Mouse (Mus musculus): ENCODE data around the gene Epb41l2. TPM values are rescaled to one million over a fixed set of nuclear protein-coding genes. Genes with fewer than 3 reads are reported as not detected.

Gene Epb41l2
- 104 and 105 TPM in 2 replicates for polyA plus RNA-seq (2014; fragmentation: Nextera tagmentation; extraction: Ambion mirVana)

DNA sequence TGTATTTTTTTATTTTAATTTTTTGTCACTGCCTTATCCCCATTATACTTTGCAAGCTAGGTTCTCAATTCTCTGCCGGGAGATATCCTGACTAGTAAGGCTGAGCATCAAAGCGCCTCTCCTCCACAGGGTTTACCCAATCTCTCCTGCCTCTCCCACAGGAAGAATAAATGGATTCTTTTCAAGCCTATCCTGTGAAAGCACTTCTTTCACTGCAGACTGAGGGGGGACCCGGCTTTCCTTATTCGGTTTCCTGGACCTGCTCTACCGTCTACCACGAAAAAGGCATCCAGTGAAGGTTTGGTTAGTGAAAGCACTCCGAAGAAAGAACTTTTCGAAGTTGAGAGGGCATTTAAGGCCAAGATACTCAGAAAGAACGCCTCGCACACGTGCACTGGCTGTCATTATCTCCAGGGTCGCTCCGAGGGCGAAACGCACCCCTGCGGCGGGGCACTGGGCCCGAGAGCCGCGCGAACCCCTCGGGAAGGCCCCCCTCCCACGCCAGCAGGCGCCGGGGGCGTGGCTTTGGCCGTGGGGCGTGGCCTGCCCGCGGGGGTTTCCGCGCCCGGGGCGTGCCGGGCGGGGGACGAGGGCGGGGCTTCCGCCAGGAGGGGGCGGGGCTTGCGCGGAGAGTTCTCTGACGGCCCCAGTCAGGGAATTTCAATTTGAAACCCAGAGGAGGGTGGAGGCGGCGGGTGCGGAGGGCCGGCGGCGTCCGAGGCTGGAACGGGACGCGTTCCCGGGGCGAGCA lies at the start of gene Epb41l2:
Gene Epb41l2, plus strand, starts transcription at position 591 of the 751 bp plus-strand sequence.
- no peak for TF ChIP-seq CTCF (IDR thresholded peaks at IDR 0.05; ENCODE audit: low read depth)
- Histone ChIP-seq H3K27me3 (ENCODE audit: insufficient read depth, low read length) (no peaks in the 10 kb centered on the region), H3K4me3 (ENCODE audit: low read depth, low read length) (peak within 1 kb of the TSS; percentile 89), H3K27ac (ENCODE audit: low read depth) (peak within 1 kb of the TSS; percentile 87), H3K4me2 (peak within 1 kb of the TSS; percentile 77), H3K9me3 (ENCODE audit: low read depth, low read length) (no peaks in the 10 kb centered on the region), H3K36me3 (ENCODE audit: insufficient read depth) (no peaks in the 10 kb centered on the region), H3K9ac (peak within 1 kb of the TSS; percentile 92), H3K4me1 (ENCODE audit: insufficient read depth) (peaks cover 14% of the 10 kb centered on the region; the same call in 1 of the 2 replicates)
- ATAC-seq (ENCODE audit: insufficient read depth) = peak; percentile 94
- peak; percentile 94 for DNase-seq
- under 1% methylated on average over 47 of the region's 55 CpGs for WGBS

DNA sequence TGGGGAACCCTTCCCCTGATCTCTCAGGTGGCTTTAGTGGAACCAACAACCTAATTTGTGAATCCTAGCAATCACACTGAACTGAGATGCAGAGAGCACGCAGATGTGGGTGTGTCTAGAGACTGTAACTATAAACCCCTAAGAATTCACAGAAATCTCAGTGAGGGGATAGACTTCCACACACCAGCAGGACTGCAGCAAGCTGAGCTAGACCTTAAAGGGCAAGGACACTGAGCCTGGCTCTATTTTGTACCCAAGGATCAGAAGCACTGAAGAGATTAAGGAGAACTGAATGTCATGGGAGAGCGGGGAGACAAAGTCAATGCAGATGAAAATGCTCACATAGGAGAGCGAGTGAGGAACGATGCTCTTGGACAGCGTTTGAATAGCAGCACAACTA lies 49.6 kb upstream of the Epb41l2 start:
- Histone ChIP-seq H3K27ac (ENCODE audit: low read depth) (no peak overlapping the region), H3K4me1 (ENCODE audit: insufficient read depth) (no peaks in the 10 kb centered on the region), H3K9me3 (ENCODE audit: low read depth, low read length) (no peaks in the 10 kb centered on the region), H3K4me2 (no peak overlapping the region), H3K27me3 (ENCODE audit: insufficient read depth, low read length) (no peaks in the 10 kb centered on the region), H3K36me3 (ENCODE audit: insufficient read depth) (no peaks in the 10 kb centered on the region), H3K9ac (no peak overlapping the region), H3K4me3 (ENCODE audit: low read depth, low read length) (no peak overlapping the region)
- WGBS = 90% methylated on average over 5 of the region's 5 CpGs
- ATAC-seq (ENCODE audit: insufficient read depth) (no peak), DNase-seq (no peak)
- TF ChIP-seq CTCF (IDR thresholded peaks at IDR 0.05; ENCODE audit: low read depth) = no peak

DNA sequence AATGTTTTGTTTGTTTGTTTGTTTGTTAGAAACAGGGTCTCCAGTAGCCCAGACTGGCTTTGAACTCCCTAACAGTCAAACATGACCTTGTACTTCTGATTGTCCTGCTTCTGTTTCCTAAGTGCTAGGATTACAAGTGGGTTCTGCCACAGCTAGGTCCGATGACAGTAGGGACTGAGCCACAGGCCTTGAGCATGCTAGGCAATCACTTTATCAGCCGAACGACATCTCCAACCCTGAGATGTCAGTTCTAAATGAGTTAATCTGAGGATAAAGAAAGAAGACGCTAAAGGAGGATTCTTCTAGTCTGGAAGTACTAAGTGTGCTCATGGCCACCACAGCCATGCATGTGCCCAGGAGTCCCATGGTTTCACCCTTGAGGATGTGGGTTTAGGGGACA lies 48.9 kb upstream of the Epb41l2 start:
- H3K4me2 ChIP-seq = no peak overlapping the region
- TF ChIP-seq CTCF (IDR thresholded peaks at IDR 0.05; ENCODE audit: low read depth) = no peak
- WGBS = 80% methylated on average over 4 of the region's 4 CpGs
- H3K9me3 ChIP-seq (ENCODE audit: low read depth, low read length) = no peaks in the 10 kb centered on the region
- no peak overlapping the region for H3K9ac ChIP-seq
- H3K27ac ChIP-seq (ENCODE audit: low read depth) = no peak overlapping the region
- H3K4me3 ChIP-seq (ENCODE audit: low read depth, low read length) = no peak overlapping the region
- DNase-seq (no peak), ATAC-seq (ENCODE audit: insufficient read depth) (no peak)
- no peaks in the 10 kb centered on the region for H3K27me3 ChIP-seq (ENCODE audit: insufficient read depth, low read length)
- H3K4me1 ChIP-seq (ENCODE audit: insufficient read depth) = no peaks in the 10 kb centered on the region
- H3K36me3 ChIP-seq (ENCODE audit: insufficient read depth) = no peaks in the 10 kb centered on the region

DNA sequence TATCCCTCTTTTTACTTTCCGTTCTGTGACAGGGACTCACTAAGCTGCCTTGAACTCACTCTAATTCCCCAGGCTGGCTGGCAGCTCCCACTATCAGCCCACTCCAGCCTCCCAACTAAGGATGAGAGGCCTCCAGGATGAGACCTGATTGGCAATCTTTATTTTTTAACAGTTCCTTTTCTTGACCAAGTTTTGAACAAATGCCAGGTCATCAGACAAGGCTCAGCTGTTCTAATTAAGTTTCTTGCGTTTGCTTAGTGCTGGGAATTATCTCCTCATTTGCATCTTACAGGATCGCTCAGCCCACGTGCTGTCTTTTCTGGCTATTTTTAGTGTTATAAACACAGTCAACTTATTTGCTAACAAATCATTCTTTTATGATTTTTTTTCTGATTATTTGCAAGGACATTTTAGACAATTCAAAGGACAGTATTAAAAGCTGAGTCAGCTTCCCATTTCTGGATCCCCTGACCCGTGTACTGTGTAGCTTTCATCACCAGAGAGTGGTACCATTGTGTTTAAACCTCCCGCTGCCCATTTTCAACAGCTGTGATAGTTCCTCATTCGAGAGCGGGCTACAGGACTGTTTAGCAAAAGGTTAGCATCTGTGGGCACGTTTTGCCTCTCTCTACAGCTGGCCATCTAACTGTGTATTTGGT lies 47.9 kb upstream of the Epb41l2 start:
- H3K27ac ChIP-seq (ENCODE audit: low read depth) = no peak overlapping the region
- TF ChIP-seq CTCF (IDR thresholded peaks at IDR 0.05; ENCODE audit: low read depth) = no peak
- H3K27me3 ChIP-seq (ENCODE audit: insufficient read depth, low read length) = no peaks in the 10 kb centered on the region
- no peak overlapping the region for H3K4me3 ChIP-seq (ENCODE audit: low read depth, low read length)
- DNase-seq (peak; percentile 43), ATAC-seq (ENCODE audit: insufficient read depth) (0 out of 2 replicates have a peak, but pooled peaks have one; percentile 31)
- H3K4me2 ChIP-seq = no peak overlapping the region
- no peak overlapping the region for H3K9ac ChIP-seq
- WGBS = 53% methylated on average over 9 of the region's 9 CpGs
- no peaks in the 10 kb centered on the region for H3K9me3 ChIP-seq (ENCODE audit: low read depth, low read length)
- no peaks in the 10 kb centered on the region for H3K36me3 ChIP-seq (ENCODE audit: insufficient read depth)
- no peaks in the 10 kb centered on the region for H3K4me1 ChIP-seq (ENCODE audit: insufficient read depth)

GRCm38 (mm10) chr10:25313856-25314584 lies 45.6 kb upstream of the Epb41l2 start:
- no peak for TF ChIP-seq CTCF (IDR thresholded peaks at IDR 0.05; ENCODE audit: low read depth)
- Histone ChIP-seq H3K36me3 (ENCODE audit: insufficient read depth) (no peaks in the 10 kb centered on the region), H3K4me1 (ENCODE audit: insufficient read depth) (no peaks in the 10 kb centered on the region), H3K27me3 (ENCODE audit: insufficient read depth, low read length) (no peaks in the 10 kb centered on the region), H3K4me2 (peak overlapping the region; percentile 29), H3K4me3 (ENCODE audit: low read depth, low read length) (no peak overlapping the region), H3K9me3 (ENCODE audit: low read depth, low read length) (no peaks in the 10 kb centered on the region), H3K27ac (ENCODE audit: low read depth) (no peak overlapping the region), H3K9ac (0 out of 2 replicates have a peak overlapping the region, but pooled peaks have one; percentile 3)
- DNase-seq (no peak), ATAC-seq (ENCODE audit: insufficient read depth) (no peak)
- 17% methylated on average over 17 of the region's 17 CpGs for WGBS

DNA sequence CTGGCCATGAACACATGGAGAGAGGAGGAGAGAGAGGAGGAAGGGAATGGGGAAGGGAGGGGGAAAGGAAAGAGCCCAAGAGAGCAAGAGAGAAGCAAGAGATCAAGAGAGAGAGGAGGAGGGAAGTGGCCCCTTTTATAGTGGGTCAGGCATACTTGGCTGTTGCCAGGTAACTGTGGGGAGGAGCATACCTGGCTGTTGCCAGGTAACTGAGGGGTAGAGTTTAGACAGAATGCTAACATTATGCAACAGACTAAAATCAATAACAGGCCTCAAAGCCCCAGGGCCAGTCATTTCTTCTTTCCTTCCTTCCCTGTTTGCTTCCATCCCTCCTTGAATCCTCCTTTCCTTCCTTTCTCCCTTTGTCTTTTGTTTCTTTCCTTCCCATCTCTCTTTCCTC lies 41.9 kb upstream of the Epb41l2 start:
- H3K9me3 ChIP-seq (ENCODE audit: low read depth, low read length) = no peaks in the 10 kb centered on the region
- DNase-seq (peak; percentile 35), ATAC-seq (ENCODE audit: insufficient read depth) (peak; percentile 35; the same call in 1 of the 2 replicates)
- TF ChIP-seq CTCF (IDR thresholded peaks at IDR 0.05; ENCODE audit: low read depth) = no peak
- H3K9ac ChIP-seq = no peak overlapping the region
- no peak overlapping the region for H3K4me2 ChIP-seq
- no peaks in the 10 kb centered on the region for H3K4me1 ChIP-seq (ENCODE audit: insufficient read depth)
- H3K27me3 ChIP-seq (ENCODE audit: insufficient read depth, low read length) = no peaks in the 10 kb centered on the region
- no peaks in the 10 kb centered on the region for H3K36me3 ChIP-seq (ENCODE audit: insufficient read depth)
- H3K27ac ChIP-seq (ENCODE audit: low read depth) = no peak overlapping the region
- H3K4me3 ChIP-seq (ENCODE audit: low read depth, low read length) = no peak overlapping the region

DNA sequence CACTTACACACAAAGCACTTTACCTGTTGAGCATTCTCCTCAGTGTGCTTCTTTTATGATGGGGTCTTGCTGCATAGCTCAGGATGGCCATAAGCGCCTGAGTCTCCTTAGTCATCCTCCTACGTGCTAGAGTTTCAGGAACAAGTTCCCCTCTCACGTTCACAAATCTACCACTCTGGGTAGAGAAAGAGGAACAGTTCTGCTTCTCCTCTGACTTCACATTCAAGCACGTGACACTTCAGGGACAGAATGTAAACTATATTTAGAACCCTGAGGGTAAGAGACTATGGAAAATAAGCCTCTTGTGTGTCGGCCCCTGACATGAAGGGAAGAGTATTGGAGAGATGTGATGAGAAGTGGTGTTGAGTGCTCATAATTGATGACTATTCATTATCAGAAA lies 41.2 kb upstream of the Epb41l2 start:
- TF ChIP-seq CTCF (IDR thresholded peaks at IDR 0.05; ENCODE audit: low read depth) = no peak
- H3K4me1 ChIP-seq (ENCODE audit: insufficient read depth) = no peaks in the 10 kb centered on the region
- H3K27me3 ChIP-seq (ENCODE audit: insufficient read depth, low read length) = no peaks in the 10 kb centered on the region
- no peak overlapping the region for H3K9ac ChIP-seq
- no peak overlapping the region for H3K4me2 ChIP-seq
- no peak overlapping the region for H3K4me3 ChIP-seq (ENCODE audit: low read depth, low read length)
- no peaks in the 10 kb centered on the region for H3K9me3 ChIP-seq (ENCODE audit: low read depth, low read length)
- WGBS = 58% methylated on average over 5 of the region's 5 CpGs
- ATAC-seq (ENCODE audit: insufficient read depth) = no peak
- no peak overlapping the region for H3K27ac ChIP-seq (ENCODE audit: low read depth)
- no peak for DNase-seq
- no peaks in the 10 kb centered on the region for H3K36me3 ChIP-seq (ENCODE audit: insufficient read depth)
